Mouse (Mus musculus) embryonic fibroblast, embryonic 13.5 days (primary cell): ENCODE data around the gene Ikzf3. TPM values are rescaled to one million over a fixed set of nuclear protein-coding genes. Genes with fewer than 3 reads are reported as not detected.

ENCODE experiments used
- H3K27ac ChIP-seq: 2 replicates; pipeline ENCODE4 v1.5.1; 2012; ENCODE audit warnings: low read length, control low read depth, inconsistent platforms; ENCODE audit not compliant: insufficient read depth
- H3K4me1 ChIP-seq: 2 replicates; pipeline ENCODE4 v1.6.1; 2011; ENCODE audit warnings: low read length; ENCODE audit not compliant: control insufficient read depth, insufficient read depth
- H3K4me3 ChIP-seq: 2 replicates; pipeline ENCODE4 v1.5.1; 2011; ENCODE audit warnings: mild to moderate bottlenecking, control low read depth, low read length; ENCODE audit not compliant: insufficient read depth
- CTCF ChIP-seq: IDR thresholded peaks from 2 replicates; pipeline ENCODE4 v1.5.1; 2011; ENCODE audit warnings: mild to moderate bottlenecking, control low read depth, low read length, moderate library complexity, borderline replicate concordance; ENCODE audit not compliant: insufficient read depth
- POLR2A ChIP-seq: IDR thresholded peaks from 2 replicates; pipeline ENCODE4 v1.6.1; 2011; ENCODE audit warnings: low read depth, mild to moderate bottlenecking, control low read depth, low read length, moderate library complexity
- polyA plus RNA-seq: library from polyadenylated mRNA; stranded (reverse); fragments of >200 nt; gene quantifications from 2 replicates; pipeline ENCODE4 v1.2.4, GENCODE M21; 2011; ENCODE audit warnings: low read depth; ENCODE audit not compliant: missing spikeins, insufficient read length

Gene Ikzf3
- polyA plus RNA-seq, 1 experiment, result not detected

DNA sequence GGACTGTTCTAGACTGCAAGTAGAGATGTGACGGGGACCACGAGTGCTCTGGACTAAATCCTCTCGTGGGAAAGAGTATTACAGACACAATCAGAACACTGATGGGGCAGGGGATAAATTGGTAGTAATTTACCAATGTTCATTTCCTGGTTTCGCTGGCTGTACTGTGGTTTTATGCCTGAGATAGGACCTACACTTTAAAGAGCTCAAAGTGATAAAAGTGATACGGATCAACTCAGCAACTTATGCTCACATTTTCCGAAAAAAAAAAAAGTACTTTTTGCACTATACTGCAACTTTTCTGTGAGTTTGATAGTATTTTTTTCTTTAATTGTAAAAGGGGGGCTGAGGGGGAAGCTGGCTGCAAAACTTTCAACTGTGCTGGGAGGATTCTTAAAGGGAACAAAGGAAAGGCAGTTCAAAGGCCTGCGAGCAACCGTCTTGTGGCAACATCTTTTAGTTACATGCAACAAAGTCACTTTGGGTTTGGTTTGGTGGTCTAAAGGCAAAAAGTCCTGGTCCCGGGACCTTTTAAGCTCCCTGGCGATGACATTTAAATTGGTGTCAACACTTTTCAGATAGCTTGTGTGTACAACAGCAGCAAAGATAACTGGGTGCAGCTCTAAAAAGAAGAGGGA is 18.9 kb downstream of the Ikzf3 start:
- Histone ChIP-seq H3K4me1 (no peaks in the 10 kb centered on the region), H3K4me3 (no peak overlapping the region), H3K27ac (no peak overlapping the region)
- no peak for TF ChIP-seq CTCF
- TF ChIP-seq POLR2A, result no peak

GRCm38 (mm10) chr11:98525140-98525539 is 20.7 kb downstream of the Ikzf3 start:
- H3K27ac ChIP-seq, result no peak overlapping the region
- H3K4me3 ChIP-seq, result no peak overlapping the region
- H3K4me1 ChIP-seq, result no peaks in the 10 kb centered on the region
- TF ChIP-seq POLR2A, result no peak
- no peak for TF ChIP-seq CTCF

DNA sequence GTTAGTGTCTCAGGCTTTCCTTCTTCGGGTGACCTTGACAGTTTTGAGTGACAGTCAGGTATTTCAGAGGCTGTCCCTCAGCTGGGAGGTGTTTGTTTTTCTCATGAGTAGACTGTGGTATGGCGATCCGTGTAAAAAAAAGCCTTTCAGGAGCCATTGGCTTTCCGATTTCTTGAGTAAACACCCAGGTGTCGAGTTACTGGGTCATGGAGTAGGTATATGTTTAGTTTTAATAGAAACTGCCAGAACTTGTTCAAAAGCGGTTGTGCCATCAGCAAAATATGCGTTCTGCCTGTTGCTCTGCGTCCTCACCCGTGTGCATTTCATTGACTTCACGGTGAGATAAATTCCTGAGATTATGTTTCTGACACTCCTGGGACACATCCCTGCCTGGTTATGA is 25.4 kb downstream of the Ikzf3 start:
- Histone ChIP-seq H3K27ac (no peak overlapping the region), H3K4me3 (no peak overlapping the region), H3K4me1 (no peaks in the 10 kb centered on the region)
- TF ChIP-seq POLR2A, result no peak
- TF ChIP-seq CTCF, result no peak

GRCm38 (mm10) chr11:98513356-98513936 is 32.4 kb downstream of the Ikzf3 start:
- Histone ChIP-seq H3K4me1 (no peaks in the 10 kb centered on the region), H3K27ac (no peak overlapping the region), H3K4me3 (no peak overlapping the region)
- no peak for TF ChIP-seq POLR2A
- no peak for TF ChIP-seq CTCF

GRCm38 (mm10) chr11:98512881-98513280 is 33.0 kb downstream of the Ikzf3 start:
- Histone ChIP-seq H3K4me1 (no peaks in the 10 kb centered on the region), H3K27ac (no peak overlapping the region), H3K4me3 (no peak overlapping the region)
- TF ChIP-seq POLR2A (no peak), CTCF (no peak)

DNA sequence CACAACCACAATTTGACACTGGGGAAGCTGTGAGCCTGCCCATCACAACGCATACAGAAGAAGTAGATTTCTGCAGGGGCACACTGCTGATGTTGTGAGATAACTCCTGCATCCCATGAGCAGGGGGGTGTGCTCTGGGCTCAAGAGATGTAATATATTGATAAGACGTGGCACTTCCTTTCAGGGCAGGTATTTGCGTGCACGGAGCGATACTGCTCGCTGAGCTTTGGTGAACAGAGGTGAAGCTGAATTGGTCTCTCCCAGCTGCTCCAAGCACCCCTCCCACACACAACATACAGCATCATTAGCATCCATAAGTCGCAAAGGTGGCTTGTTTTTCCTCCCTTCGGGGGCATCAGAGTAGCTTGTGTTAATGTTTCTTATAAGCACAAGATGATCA is 35.7 kb downstream of the Ikzf3 start:
- no peak for TF ChIP-seq CTCF
- no peak for TF ChIP-seq POLR2A
- Histone ChIP-seq H3K27ac (no peak overlapping the region), H3K4me1 (no peaks in the 10 kb centered on the region), H3K4me3 (no peak overlapping the region)

DNA sequence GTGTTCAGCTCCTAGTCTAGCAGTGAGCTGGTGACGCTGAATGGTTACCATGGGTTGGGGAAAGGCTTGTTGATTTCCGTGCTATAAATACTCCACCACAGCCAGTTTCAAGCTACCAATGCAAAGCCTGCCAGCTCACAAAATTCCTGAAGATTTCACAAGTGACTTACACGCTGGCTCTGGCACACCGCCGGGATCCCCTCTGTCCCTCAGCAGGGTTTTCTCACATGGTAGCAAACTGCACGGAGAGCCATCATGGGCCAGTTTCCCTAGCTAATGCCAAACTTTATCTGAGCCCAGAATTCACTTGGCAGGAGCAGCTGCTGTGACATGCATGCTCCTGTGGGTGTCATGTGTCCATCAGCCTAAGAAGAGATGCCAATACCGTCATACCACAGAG is 36.4 kb downstream of the Ikzf3 start:
- Histone ChIP-seq H3K4me1 (no peaks in the 10 kb centered on the region), H3K4me3 (no peak overlapping the region), H3K27ac (no peak overlapping the region)
- TF ChIP-seq CTCF (no peak), POLR2A (no peak)

- Histone ChIP-seq H3K4me1 (no peaks in the 10 kb centered on the region), H3K27ac (no peak overlapping the region), H3K4me3 (no peak overlapping the region)
- TF ChIP-seq CTCF (no peak), POLR2A (no peak)
These were observed 40.9 kb downstream of the Ikzf3 start for GRCm38 (mm10) chr11:98504926-98505325.

DNA sequence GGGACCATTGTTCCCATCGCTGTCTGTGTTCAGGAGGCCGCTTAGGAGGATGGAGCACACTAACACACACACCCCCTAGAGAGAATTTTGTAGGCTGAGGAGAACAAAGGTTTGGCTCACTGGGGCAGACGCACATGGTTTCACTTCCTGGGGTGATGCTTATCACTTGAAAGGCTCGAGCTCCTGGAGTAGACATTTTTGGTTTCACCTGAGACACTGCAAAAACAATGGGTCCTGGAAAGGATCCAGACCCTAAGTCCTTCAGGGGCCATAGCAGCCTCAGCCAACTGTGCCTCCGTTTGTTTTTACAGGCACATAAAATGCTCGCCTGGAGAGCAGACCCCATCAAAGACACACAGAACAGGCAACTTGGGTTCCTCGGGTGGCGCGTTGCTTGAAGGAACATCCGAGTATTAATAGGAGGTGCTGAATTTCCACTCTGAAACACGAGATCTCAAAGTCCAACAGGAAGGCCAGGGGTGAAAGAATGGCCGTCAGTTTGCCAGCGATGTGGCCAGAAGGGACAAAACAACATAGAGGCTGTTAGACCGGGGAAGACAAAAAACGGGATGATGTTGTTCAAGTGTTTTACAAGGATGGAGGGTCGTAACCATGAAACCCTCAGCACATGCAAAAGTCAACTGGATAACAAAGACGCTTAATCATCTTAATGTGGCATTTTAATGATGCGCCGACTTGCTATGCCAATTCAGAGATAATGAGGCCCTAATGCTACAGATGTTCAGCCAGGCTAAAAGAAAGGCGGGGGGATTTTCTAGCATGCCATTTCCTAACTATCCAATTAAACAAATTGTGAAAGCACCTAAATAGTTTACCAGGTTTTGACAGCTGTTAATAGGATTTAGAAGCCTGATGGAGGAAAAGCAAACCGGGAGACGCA is 48.2 kb downstream of the Ikzf3 start:
- no peaks in the 10 kb centered on the region for H3K4me1 ChIP-seq
- TF ChIP-seq CTCF, result no peak
- TF ChIP-seq POLR2A, result no peak
- no peak overlapping the region for H3K4me3 ChIP-seq
- H3K27ac ChIP-seq, result no peak overlapping the region

DNA sequence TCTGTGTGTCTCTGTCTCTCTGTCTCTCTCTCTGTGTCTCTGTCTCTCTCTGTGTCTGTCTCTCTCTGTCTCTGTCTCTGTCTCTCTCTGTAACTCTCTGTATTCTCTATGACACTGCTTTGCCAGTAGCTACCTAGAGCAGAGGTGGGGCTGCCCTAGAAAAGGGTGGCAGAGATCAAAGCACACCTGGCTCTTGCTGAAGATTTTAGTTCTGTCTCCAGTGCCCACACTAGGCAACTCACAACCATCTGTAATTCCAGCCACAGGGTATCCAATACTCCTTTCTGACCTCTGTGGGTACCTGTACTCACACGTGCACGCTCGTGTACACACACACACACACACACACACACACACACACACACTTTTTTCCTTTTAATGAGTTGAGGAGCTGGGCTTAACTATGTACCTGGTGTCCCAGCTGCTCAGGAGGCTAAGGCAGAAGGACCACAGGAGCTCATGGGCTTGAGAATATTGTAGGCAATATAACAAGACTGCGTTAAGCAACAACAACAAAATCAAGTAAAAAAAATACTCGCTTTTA is 50.6 kb downstream of the Ikzf3 start:
- TF ChIP-seq POLR2A, result no peak
- no peak for TF ChIP-seq CTCF
- no peak overlapping the region for H3K4me3 ChIP-seq
- no peak overlapping the region for H3K27ac ChIP-seq
- no peaks in the 10 kb centered on the region for H3K4me1 ChIP-seq

DNA sequence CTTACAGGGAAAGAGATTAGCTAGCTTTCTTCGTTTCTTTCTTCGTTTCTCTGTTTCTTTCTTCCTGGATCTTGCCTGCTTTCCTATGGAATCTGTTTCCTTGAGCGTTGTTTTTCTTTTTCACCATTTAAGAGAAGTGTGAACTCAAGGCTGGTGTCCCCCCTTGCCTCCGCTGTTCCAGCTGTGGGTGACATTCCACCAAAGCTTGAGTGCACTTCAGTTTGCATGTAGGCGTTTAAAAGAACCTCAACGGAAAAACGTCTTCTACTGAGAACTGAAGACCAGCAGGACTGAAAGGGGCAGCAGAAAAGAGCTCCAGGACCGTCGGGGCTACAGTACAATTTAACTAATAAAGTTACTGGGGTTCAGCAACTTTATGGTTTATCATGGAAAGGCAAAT is 52.4 kb downstream of the Ikzf3 start:
- H3K27ac ChIP-seq, result no peak overlapping the region
- no peaks in the 10 kb centered on the region for H3K4me1 ChIP-seq
- TF ChIP-seq CTCF, result no peak
- TF ChIP-seq POLR2A, result no peak
- no peak overlapping the region for H3K4me3 ChIP-seq
